Mouse (Mus musculus) MN1 (cell line): Measurements from ENCODE around the gene Nol12.
A peak's percentile ranks its signal among the peaks of the same experiment; 100 is the strongest.

Experiments
- DNase-seq: peaks from one replicate; pipeline ENCODE4 v3.0.0-alpha.2; 2016; ENCODE audit warnings: low spot score

Nol12 gene

DNA sequence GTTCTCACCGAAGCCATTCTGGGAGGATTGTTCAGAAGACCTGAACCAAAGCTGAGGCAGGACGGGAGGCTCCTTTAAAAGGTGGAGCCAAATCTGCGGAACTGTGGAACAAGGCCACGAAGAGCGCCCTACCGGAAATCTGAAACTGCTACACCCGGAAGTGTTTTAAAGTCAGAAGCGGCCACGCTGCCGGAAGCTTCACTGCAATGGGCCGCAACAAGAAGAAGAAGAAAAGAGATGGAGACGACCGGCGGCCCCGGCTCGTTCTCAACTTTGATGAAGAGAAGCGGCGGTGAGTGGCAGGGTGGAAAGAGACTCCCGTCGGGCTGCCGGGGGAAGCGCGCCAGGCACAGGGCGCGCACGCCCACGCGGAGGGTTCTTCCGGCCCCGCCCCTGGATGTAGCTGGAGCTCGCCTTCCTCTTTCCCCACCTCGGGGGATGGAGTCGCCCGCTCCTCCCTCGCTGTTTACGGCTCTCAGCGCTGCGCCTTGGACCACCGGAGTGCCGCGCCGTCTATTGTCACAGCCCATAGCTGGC, at the start of gene Nol12:
Gene Nol12 (plus strand): TSS at position 150 of the 537 bp plus-strand sequence.
- DNase-seq, result peak; percentile 96

DNA sequence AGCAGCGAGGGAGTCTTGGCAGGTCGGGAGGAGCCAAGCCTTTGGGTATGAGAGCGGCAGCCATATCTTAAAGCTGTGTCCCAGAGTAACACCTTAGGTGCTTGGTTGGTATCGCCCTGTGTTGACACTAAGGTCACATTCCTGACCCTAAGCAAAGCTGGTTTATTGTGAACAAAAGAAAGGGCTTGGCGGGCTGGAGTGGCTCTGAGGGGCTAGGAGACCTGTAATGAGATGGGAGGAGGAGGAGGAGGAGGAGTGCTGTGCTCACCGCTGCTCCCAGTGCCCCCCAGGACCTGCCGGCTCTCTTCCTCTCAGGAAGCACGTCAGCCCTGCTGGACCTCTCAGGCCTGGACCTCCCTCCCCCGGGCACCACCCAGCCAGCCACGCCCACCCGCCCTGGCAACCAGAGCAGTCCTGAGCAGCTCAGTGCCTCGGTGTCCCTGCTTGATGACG, 45.3 kb upstream of the Nol12 start:
- peak; percentile 65 for DNase-seq

DNA sequence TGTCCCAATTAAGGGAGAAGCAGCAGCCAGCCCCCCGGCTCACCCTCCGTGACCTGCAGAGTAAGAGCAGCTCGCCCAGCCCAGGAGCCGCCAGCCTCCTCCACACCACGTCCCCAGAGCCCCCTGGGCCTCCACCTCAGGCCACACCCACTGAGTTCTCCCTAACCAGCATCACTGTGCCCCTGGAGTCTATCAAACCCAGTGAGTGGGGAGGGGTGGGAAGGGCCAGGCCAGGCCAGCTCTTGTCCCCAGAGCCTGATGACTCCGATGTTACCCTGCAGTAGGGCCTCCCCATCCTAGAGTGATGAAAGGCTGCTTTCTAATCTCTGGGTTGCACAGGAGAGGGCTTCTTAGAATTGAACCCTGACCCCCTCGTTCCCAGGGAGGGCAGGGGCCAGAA, 42.3 kb upstream of the Nol12 start:
- peak; percentile 68 for DNase-seq

DNA sequence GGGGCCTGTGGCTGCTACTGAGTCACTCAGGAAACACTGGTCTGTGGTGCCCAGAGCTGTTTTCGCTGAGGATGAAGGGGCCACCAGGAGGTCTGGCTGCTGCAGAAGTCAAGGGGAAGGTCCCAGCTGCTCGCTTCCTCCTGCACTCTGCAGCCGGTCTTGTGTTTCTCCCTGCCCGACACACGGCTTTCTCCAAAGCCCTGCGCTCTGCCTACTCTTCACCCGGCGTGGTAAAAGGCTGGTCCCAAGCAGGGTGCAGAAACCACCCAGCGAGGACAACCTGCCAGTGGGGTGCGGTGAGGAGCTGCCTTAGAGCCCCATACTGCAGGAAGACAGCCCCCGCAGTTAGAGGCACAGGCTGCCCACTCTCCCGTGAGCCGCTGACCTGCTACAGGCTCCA, 40.0 kb upstream of the Nol12 start:
- no peak for DNase-seq

DNA sequence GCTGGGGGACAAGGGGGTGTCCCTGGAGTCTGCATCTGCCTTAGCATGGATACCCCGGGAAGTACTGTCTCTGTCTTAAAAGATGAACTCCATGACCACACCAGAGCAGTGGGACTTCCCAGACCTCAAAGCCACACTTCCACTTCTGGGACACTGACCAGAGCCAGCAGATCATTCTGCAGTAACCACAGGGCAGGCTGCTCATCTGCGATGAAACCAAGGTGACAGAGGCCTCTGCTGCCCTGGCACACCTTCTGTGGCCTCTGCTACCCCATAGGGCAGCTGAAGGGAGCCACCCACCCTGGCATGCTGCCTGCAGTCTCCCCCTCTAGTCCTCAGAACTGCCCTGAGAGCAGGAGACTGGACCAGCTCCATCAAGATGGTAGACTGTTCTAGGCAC, 39.0 kb upstream of the Nol12 start:
- DNase-seq, result peak; percentile 70

DNA sequence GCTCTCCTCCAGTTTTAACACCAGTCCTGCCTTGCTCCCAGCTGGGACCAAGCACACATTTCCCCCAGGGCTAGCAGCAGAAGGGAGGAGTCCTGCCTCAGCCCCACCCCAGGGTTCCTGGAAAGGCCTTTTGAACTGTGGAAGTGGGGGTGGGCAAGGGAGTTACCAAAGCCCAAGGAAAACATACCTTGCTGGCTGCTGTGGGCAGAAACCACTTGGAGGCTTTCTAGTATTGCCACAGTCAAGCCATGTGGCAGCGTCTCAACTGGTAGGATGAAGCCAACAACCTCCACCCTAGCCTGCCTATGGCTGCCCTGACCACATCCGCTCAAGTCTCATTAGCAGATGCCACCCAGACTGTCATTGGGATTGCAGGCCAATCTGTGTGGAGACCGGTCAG, 38.6 kb upstream of the Nol12 start:
- peak; percentile 51 for DNase-seq

DNA sequence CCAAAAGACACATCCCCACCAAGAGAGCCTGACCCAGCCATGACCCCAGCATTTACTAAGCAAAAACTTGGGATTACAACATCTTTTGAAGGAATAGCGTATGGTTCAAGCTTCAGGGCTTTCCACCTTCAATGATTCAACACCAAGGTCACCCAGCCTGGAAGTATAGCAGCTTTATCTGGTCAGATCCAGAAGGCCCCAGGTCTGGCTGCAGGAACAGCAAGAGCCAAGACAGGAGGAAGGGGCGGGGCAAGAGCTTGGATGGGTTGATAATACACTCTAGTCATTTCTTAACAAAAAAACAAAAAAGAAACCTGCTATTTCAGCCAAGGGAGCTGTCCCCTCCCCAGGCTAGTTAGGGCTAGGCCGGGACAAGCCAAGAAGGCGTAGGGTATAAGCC, 37.2 kb upstream of the Nol12 start:
- DNase-seq, result no peak

DNA sequence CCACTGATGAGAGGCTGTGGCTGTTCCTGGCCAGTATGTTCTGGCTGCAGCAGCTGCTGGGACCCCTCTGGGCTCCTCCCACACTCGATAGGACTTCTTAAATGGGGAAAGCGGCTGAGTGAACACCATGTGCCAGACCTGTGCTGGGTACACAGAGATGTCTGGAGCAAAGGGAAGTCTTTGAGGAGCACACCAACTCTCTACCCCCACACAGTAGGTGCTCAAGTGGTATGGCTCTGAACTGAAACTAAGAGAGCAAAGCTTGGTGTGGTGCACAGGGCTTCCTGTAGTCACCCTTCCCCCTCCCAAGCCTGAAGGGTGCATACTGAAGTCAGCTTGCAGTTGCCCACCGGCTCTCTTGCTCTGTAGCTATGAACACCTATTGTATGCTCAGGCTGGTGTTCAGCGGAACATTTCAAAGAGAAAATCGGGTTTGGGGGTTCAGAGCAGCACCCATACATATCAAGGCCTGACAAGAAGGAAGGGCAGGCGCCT, 36.2 kb upstream of the Nol12 start:
- no peak for DNase-seq

DNA sequence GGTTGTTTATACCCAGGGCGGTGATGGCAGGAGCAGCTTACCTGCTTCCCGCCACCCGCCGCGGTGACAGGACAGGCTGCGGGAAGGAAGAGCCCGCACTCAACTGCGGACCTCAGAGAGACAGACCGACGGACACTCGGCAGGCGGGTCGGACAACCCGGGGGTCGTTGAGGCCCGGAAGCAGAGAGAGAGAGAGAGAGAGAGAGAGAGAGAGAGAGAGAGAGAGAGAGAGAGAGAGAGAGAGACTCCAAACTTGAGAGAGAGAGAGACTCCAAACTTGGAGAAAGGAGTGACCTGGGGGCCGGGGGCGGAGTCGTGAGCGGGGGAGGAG, 35.4 kb upstream of the Nol12 start, which contains the start of gene Gm49510:
Gene Gm49510 (plus strand): TSS at position 259 of the 331 bp plus-strand sequence.
- DNase-seq, result no peak

DNA sequence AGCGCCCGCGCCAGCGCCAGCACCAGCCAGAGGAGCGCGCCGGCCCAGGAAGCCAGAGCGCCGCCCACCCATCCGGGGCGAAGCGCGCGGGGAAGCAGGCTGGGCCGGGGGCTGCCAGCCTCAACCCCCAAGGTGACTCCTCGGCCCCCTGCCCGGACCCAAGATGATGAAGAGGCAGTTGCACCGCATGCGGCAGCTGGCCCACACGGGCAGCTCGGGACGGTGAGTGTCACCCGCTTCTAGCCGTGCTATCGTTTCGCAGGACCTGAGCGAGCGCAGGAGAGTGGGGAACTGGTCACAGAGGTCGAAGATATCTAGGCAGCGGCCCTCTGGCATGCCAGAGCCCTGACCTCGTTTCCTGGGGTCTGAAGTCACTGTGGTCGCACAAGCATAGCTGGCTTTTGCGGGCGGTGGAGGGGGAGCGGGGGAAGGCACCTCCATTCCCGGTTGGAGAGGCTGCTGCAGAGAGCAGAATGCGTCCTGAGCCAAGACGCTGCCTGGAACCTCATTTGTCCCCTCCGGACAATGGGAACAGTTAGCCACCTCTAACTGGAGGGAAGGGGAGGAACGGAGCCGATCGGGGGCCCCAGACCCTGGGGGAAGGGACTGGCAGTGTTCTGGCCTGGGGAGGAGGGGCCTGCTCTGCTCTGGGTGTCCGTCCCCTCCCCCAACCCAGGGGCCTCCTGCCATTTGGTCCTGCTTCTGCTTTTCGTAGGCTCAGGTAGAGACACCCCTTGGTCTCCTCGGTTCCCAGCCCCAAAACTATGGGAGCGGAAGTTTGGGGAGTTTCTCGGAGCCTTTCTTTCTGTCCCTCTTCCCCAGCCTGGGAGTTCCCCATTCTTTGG, 34.8 kb upstream of the Nol12 start, which contains the start of gene Sh3bp1:
Gene Sh3bp1 (plus strand): TSS at position 29 of the 845 bp plus-strand sequence.
- peak; percentile 75 for DNase-seq

DNA sequence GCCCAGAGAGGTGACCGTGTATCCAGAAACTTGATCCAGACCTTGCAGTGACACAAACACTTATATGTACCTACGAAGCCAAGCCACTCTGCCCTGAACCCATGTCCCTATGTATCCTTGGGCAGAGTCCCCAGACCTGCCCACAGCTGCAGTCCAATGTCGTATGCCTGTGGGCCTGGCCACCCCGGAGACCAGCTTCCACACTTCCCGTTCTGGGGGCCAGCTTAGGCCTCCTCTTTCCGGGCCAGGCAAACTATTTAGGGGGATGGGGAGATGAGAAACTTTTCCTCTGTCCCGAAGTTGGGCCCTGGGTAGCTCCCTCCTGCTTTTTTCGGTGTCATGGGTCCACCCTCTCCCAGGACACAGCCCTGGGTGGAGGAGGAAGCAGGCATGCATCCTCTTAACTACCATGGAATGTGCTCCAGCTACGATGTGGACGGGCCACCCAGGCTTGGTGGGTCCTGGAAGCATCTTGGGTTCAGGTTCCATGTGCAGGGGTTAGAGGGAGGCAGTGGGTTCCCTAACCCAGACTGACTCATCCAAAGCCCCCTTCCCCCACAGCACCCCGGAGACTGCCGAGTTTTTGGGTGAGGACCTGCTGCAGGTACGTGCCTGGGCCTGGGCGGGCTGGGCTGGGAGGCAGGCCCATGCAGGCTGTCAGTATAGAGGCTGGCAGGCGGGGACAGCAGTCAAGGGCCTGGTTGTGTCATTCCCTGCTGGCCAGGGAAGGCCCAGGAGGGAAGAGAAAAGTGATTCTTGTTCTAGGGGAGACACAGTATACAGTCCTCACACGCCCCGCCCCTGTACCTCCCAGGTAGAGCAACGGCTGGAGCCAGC, 33.9 kb upstream of the Nol12 start:
- DNase-seq, result no peak

DNA sequence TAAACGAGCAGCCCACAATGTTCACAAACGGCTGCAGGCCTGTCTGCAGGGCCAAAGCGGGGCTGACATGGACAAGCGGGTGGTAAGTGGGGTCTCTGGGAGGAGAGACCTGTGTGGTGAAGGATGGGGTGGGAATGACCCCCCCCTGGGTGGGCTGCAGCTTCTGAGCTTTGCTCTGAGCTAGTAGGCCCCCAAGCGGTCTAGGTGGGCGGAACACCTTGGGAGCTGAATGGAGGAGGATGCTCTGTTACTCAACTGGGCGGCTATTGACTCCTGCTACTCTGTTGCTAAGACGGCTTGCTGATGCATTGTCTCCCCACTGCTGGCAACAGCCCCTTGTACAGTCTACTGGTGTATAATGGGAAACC, 33.3 kb upstream of the Nol12 start:
- DNase-seq, result no peak

DNA sequence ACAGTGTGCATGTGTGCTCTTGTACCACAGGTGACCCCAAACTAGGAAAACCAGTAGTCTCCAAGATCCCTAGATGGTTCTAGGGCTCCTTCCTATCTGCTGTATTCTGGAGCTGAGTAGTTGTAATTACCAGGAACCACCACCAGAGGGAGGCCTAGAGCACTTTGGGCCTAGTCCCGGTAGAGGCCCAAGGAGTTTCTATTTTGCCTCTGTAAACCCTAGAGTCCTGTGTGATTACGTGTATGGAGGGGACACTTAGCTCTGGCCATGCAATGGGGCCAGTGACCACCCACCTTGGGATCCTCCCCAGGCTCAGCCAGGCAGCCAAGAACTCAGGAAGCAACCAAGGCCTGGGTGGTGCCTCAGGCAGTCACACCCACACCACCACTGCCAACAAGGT, 31.5 kb upstream of the Nol12 start:
- peak; percentile 92 for DNase-seq

DNA sequence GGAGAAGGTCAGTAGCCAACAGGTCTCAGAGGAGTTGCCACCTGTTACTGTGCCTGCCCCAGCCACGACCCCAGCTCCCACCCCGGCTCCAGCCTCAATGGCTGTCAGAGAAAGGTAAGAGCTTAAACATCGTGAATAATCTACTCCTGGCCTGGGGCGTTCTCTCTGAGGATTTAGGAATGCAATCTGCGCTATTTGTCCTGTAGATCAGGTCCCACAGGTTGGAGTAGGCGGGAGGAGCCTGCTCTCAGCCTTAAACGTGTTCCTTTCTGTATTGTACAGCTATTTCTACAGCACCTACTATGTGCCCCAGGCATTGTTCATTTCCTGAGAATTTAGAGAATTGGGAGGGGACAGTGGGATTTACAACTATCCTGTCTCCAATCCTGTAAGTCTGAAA, 26.3 kb upstream of the Nol12 start:
- no peak for DNase-seq

DNA sequence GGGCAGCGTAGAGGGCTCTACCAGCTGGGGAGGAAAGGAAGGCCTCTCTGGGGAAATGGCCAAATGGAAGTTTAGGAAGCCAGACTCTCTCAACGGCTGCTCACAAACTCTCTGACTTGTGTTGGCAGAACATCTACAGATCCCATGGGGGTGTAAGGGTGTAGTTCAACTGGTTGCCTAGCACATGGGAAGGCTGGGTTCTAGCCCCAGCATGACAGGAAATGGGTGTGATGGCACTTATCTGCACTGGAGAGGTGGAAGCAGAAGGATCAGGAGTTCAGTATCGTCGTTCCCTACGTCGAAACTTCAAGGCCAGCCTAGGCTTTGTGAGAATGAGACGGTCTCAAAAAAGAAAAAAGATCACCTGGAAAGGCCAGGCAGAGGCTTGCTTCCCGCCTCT, 25.8 kb upstream of the Nol12 start:
- DNase-seq, result no peak

DNA sequence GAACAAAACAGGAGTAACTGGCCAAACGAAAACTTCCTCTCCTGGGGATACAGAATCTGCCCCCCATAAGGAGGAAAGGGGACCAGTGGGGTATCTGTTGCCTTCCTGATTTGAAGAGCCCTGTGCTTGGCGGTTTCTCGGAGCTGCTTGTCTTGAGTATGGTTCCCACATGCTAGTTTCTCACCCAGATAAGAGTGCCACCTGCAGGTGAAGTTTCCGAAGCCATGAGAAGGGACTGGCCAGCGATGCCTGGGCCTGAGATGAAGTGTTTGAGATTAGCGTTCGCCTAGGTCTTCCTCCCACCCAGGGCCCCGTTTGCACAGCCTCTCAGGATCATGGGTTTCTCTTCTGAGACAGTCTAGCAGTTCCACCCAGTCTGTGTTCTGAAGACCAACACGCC, 22.7 kb upstream of the Nol12 start:
- DNase-seq, result peak; percentile 86

DNA sequence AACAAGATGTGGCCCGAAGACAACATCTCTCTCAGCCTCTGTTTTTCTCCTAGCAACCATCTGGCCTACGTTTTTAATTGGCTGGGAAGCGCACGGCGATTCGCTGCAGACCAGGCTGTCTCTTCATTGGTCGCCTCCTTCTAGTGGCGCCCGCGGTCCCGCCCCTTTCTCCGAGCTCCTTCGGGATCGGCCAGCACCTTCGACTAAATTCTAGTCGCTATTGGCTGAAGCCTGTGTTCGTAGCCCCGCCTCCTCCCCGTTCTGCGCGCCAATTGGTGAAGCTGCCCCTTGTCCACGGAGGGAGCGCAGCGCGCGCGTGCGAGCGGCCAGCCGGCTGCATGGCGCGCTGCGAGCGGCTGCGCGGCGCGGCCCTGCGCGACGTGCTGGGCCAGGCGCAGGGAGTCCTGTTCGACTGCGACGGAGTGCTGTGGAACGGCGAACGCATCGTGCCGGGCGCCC, 21.1 kb upstream of the Nol12 start, which contains the start of gene Pdxp:
Gene Pdxp (plus strand): TSS at position 288 of the 459 bp plus-strand sequence.
- peak; percentile 100 for DNase-seq

DNA sequence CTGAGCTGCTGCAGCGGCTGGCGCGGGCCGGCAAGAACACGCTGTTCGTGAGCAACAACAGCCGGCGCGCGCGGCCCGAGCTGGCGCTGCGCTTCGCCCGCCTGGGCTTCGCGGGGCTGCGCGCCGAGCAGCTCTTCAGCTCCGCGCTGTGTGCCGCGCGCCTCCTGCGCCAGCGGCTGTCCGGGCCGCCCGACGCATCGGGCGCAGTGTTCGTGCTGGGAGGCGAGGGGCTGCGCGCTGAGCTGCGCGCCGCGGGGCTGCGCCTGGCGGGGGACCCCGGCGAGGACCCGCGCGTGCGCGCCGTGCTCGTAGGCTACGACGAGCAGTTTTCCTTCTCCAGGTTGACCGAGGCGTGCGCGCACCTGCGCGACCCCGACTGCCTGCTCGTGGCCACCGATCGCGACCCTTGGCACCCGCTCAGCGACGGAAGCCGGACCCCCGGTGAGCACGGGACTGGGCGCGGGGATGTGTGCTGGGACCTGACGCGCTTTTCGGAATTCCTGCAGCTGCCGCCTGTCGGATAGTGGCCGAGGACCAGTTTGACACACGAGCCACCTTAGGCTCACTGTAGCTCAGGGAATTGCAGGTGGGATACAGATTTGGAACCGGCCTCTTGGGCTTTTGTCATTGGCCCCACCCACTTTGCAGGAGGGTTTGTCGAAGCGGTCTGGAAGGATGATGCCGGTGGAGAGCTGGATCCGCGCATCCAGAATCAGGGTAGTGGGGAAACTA, 20.5 kb upstream of the Nol12 start:
- peak; percentile 64 for DNase-seq

DNA sequence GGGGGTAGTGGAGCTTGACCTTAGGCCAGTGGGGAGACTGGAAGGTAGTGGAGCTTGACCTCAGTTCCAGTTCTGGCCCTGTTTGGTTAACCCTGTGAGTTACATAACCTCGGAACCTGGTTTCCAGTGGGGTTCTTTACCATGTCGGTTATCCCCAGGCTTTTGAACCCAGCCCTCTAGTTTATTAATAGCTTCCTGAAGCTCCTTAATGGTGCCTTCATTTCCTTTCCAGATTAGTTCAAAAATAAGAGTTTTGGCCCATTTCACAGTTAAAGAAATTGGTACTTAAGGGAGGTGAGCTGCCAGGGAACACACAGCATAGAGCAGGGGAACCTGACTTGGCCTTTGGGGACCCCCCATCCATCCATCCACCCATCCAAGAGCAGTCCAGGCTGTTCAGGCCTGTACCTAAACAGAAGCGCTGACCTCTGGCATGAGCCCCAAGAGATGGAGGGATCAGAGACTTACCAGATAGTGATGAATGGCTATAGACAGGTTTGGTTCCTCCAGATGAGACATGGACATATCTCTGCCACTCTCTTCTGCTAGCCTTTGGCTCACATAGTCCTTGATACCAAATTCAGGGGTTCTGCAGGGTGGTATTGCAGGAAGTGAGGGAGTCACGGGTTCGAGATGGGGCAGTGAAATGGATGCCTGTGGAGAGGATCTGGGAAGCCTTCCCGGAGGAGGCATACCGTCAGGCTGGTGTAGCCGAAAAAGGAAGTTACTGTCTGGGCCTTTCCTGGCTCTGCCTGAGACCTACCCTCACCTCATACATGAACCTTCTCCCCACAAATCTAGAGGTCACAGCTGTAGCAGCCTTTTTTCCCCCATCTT, 19.7 kb upstream of the Nol12 start:
- no peak for DNase-seq

DNA sequence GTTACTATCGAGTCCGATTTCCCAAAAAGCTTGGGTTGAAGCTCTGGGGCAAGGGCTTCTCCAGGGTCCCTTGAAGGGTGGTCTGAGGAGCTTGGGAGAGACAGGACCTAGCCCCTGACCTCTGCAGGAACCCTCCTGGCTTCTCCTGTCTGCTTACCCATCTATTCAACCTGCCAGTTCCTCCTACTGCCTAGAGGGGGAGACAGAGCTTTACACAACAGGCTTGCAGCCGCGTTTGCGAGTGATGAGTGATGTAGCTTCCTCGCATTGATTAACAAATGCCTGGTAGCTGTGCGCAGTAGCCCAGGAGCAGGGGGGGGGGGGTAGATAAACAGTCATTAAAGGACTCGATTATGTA, 19.1 kb upstream of the Nol12 start:
- DNase-seq, result peak; percentile 95
